Mouse (Mus musculus): ENCODE data around the gene Gm10382. TPM values are rescaled to one million over a fixed set of nuclear protein-coding genes. Genes with fewer than 3 reads are reported as not detected.

The Gm10382 gene
- polyA plus RNA-seq, 1 experiment from 2014 or later, result 0.70 TPM

- no peaks in the 10 kb centered on the region for H3K27me3 ChIP-seq (replicated peaks)
- H3K4me1 ChIP-seq, result 0 out of 2 replicates have a peak, but pooled peaks cover 22% of the 10 kb centered on the region
- no peak overlapping the region for H3K4me3 ChIP-seq
- WGBS, result 52% methylated on average over 7 of the region's 7 CpGs
- H3K4me2 ChIP-seq, result no peak overlapping the region
- H3K27ac ChIP-seq (replicated peaks), result no peak overlapping the region
- peaks cover 3% of the 10 kb centered on the region; the same call in 1 of the 2 replicates for H3K9me3 ChIP-seq
- ATAC-seq (ENCODE audit: extremely low read depth, insufficient number of reproducible peaks, low FRiP score, low TSS enrichment), result no peak
- no peak overlapping the region for H3K9ac ChIP-seq
- H3K36me3 ChIP-seq, result no peaks in the 10 kb centered on the region
Measured at GRCm38 (mm10) chr5:125354885-125355492, 34.1 kb upstream of the Gm10382 start.

GRCm38 (mm10) chr5:125355650-125356049 is 33.5 kb upstream of the Gm10382 start:
- no peak overlapping the region for H3K4me2 ChIP-seq

GRCm38 (mm10) chr5:125357543-125358269 is 31.4 kb upstream of the Gm10382 start:
- no peak for ATAC-seq (ENCODE audit: extremely low read depth, insufficient number of reproducible peaks, low FRiP score, low TSS enrichment)
- no peak overlapping the region for H3K4me3 ChIP-seq
- H3K4me1 ChIP-seq, result 0 out of 2 replicates have a peak, but pooled peaks cover 20% of the 10 kb centered on the region
- H3K27ac ChIP-seq (replicated peaks), result peak overlapping the region; percentile 59
- H3K27me3 ChIP-seq (replicated peaks), result no peaks in the 10 kb centered on the region
- peaks cover 3% of the 10 kb centered on the region; the same call in 1 of the 2 replicates for H3K9me3 ChIP-seq
- H3K9ac ChIP-seq, result no peak overlapping the region
- no peaks in the 10 kb centered on the region for H3K36me3 ChIP-seq
- peak overlapping the region; percentile 25 for H3K4me2 ChIP-seq
- 76% methylated on average over 12 of the region's 12 CpGs for WGBS

More at GRCm38 (mm10) chr5:125355650-125356049, 33.5 kb upstream of the Gm10382 start:
- no peaks in the 10 kb centered on the region for H3K36me3 ChIP-seq
- no peak overlapping the region for H3K27ac ChIP-seq (replicated peaks)
- no peaks in the 10 kb centered on the region for H3K27me3 ChIP-seq (replicated peaks)
- H3K4me1 ChIP-seq, result 0 out of 2 replicates have a peak, but pooled peaks cover 22% of the 10 kb centered on the region
- no peak overlapping the region for H3K9ac ChIP-seq
- 30% methylated on average over 7 of the region's 7 CpGs for WGBS
- no peak for ATAC-seq (ENCODE audit: extremely low read depth, insufficient number of reproducible peaks, low FRiP score, low TSS enrichment)
- no peak overlapping the region for H3K4me3 ChIP-seq
- peaks cover 3% of the 10 kb centered on the region; the same call in 1 of the 2 replicates for H3K9me3 ChIP-seq

GRCm38 (mm10) chr5:125358270-125358608 is 30.9 kb upstream of the Gm10382 start:
- 0 out of 2 replicates have a peak, but pooled peaks cover 20% of the 10 kb centered on the region for H3K4me1 ChIP-seq
- H3K27ac ChIP-seq (replicated peaks), result peak overlapping the region; percentile 59
- no peaks in the 10 kb centered on the region for H3K27me3 ChIP-seq (replicated peaks)
- 52% methylated on average over 5 of the region's 5 CpGs for WGBS
- H3K9me3 ChIP-seq, result no peaks in the 10 kb centered on the region
- H3K36me3 ChIP-seq, result no peaks in the 10 kb centered on the region
- H3K4me2 ChIP-seq, result peak overlapping the region; percentile 25
- no peak overlapping the region for H3K4me3 ChIP-seq
- no peak for ATAC-seq (ENCODE audit: extremely low read depth, insufficient number of reproducible peaks, low FRiP score, low TSS enrichment)
- H3K9ac ChIP-seq, result no peak overlapping the region

- Histone ChIP-seq H3K36me3 (no peaks in the 10 kb centered on the region), H3K4me2 (no peak overlapping the region), H3K9me3 (no peaks in the 10 kb centered on the region), H3K4me1 (peaks cover 26% of the 10 kb centered on the region), H3K4me3 (no peak overlapping the region), H3K27me3 (replicated peaks) (no peaks in the 10 kb centered on the region), H3K9ac (no peak overlapping the region), H3K27ac (replicated peaks) (no peak overlapping the region)
- 69% methylated on average over 9 of the region's 9 CpGs for WGBS
- ATAC-seq (ENCODE audit: extremely low read depth, insufficient number of reproducible peaks, low FRiP score, low TSS enrichment), result no peak
Measured at GRCm38 (mm10) chr5:125360566-125360965, 28.6 kb upstream of the Gm10382 start.

- no peak overlapping the region for H3K4me3 ChIP-seq
- no peaks in the 10 kb centered on the region for H3K9me3 ChIP-seq
- no peaks in the 10 kb centered on the region for H3K36me3 ChIP-seq
- WGBS, result 73% methylated on average over 16 of the region's 16 CpGs
- peaks cover 22% of the 10 kb centered on the region for H3K4me1 ChIP-seq
- no peak overlapping the region for H3K27ac ChIP-seq (replicated peaks)
- H3K9ac ChIP-seq, result no peak overlapping the region
- H3K27me3 ChIP-seq (replicated peaks), result no peaks in the 10 kb centered on the region
- H3K4me2 ChIP-seq, result no peak overlapping the region
- no peak for ATAC-seq (ENCODE audit: extremely low read depth, insufficient number of reproducible peaks, low FRiP score, low TSS enrichment)
Measured at GRCm38 (mm10) chr5:125360981-125361510, 28.1 kb upstream of the Gm10382 start.

GRCm38 (mm10) chr5:125363894-125364293 is 25.2 kb upstream of the Gm10382 start:
- Histone ChIP-seq H3K4me2 (no peak overlapping the region), H3K4me1 (peaks cover 15% of the 10 kb centered on the region), H3K4me3 (no peak overlapping the region), H3K9ac (no peak overlapping the region), H3K27ac (replicated peaks) (peak overlapping the region; percentile 41), H3K9me3 (no peaks in the 10 kb centered on the region), H3K36me3 (no peaks in the 10 kb centered on the region), H3K27me3 (replicated peaks) (no peaks in the 10 kb centered on the region)
- peak; percentile 68; the same call in 1 of the 2 replicates for ATAC-seq (ENCODE audit: extremely low read depth, insufficient number of reproducible peaks, low FRiP score, low TSS enrichment)
- WGBS, result 29% methylated on average over 7 of the region's 7 CpGs

GRCm38 (mm10) chr5:125364851-125365429 is 24.2 kb upstream of the Gm10382 start:
- Histone ChIP-seq H3K9ac (no peak overlapping the region), H3K4me2 (no peak overlapping the region), H3K9me3 (no peaks in the 10 kb centered on the region), H3K27ac (replicated peaks) (no peak overlapping the region), H3K27me3 (replicated peaks) (no peaks in the 10 kb centered on the region), H3K4me3 (no peak overlapping the region), H3K4me1 (peaks cover 15% of the 10 kb centered on the region), H3K36me3 (no peaks in the 10 kb centered on the region)
- 62% methylated on average over 4 of the region's 4 CpGs for WGBS
- no peak for ATAC-seq (ENCODE audit: extremely low read depth, insufficient number of reproducible peaks, low FRiP score, low TSS enrichment)

- no peak overlapping the region for H3K27ac ChIP-seq (replicated peaks)
- H3K36me3 ChIP-seq, result no peaks in the 10 kb centered on the region
- H3K4me2 ChIP-seq, result no peak overlapping the region
- H3K27me3 ChIP-seq (replicated peaks), result no peaks in the 10 kb centered on the region
- H3K9me3 ChIP-seq, result no peaks in the 10 kb centered on the region
- H3K4me1 ChIP-seq, result peaks cover 15% of the 10 kb centered on the region
- ATAC-seq (ENCODE audit: extremely low read depth, insufficient number of reproducible peaks, low FRiP score, low TSS enrichment), result no peak
- no peak overlapping the region for H3K9ac ChIP-seq
- WGBS, result 68% methylated on average over 5 of the region's 5 CpGs
- H3K4me3 ChIP-seq, result no peak overlapping the region
Measured at GRCm38 (mm10) chr5:125368156-125368555, 21.0 kb upstream of the Gm10382 start.

GRCm38 (mm10) chr5:125368568-125368967 is 20.6 kb upstream of the Gm10382 start:
- no peaks in the 10 kb centered on the region for H3K27me3 ChIP-seq (replicated peaks)
- H3K9me3 ChIP-seq, result no peaks in the 10 kb centered on the region
- no peaks in the 10 kb centered on the region for H3K36me3 ChIP-seq
- no peak overlapping the region for H3K9ac ChIP-seq
- under 1% methylated on average over 4 of the region's 4 CpGs for WGBS
- no peak overlapping the region for H3K27ac ChIP-seq (replicated peaks)
- no peak overlapping the region for H3K4me2 ChIP-seq
- H3K4me3 ChIP-seq, result no peak overlapping the region
- no peak for ATAC-seq (ENCODE audit: extremely low read depth, insufficient number of reproducible peaks, low FRiP score, low TSS enrichment)
- peaks cover 15% of the 10 kb centered on the region for H3K4me1 ChIP-seq

- Histone ChIP-seq H3K4me1 (0 out of 2 replicates have a peak, but pooled peaks cover 3% of the 10 kb centered on the region), H3K36me3 (no peaks in the 10 kb centered on the region), H3K4me2 (no peak overlapping the region), H3K27me3 (replicated peaks) (no peaks in the 10 kb centered on the region), H3K27ac (replicated peaks) (no peak overlapping the region), H3K9ac (no peak overlapping the region), H3K4me3 (no peak overlapping the region), H3K9me3 (no peaks in the 10 kb centered on the region)
- no peak for ATAC-seq (ENCODE audit: extremely low read depth, insufficient number of reproducible peaks, low FRiP score, low TSS enrichment)
- WGBS, result 68% methylated on average over 7 of the region's 7 CpGs
Measured at GRCm38 (mm10) chr5:125370950-125371693, 18.0 kb upstream of the Gm10382 start.
